Comparison of ENCODE assay signal across 14 mouse cellular contexts in genomic region chr2:151893122-151893774, GRCm38 (mm10). TPM values are rescaled to one million over a fixed set of nuclear protein-coding genes. Genes with fewer than 3 reads are reported as not detected.
DNase-seq lines count a peak whose midpoint lies in the region; ATAC-seq and TF ChIP-seq lines count a peak whose summit lies in the region.
"Had no signal": no experiment of that assay in that cellular context is flagged by ENCODE, and none has a peak within 500 bp of the region (broad histone marks: within the 10 kb centered on the region; RNA-seq: fewer than 3 reads in every experiment).

No protein-coding gene starts in this region.

- TF ChIP-seq CTCF in kidney, postnatal 0 days (IDR thresholded peaks at IDR 0.05; ENCODE audit: low read depth), result no peak

- H3K9me3 ChIP-seq in kidney, postnatal 0 days (replicated peaks; ENCODE audit: low read length), result no peaks in the 10 kb centered on the region
- H3K9me3 ChIP-seq in limb, embryonic 11.5 days (ENCODE audit: control insufficient read depth, low read length), result no peaks in the 10 kb centered on the region
- H3K9me3 ChIP-seq: liver, embryonic 13.5 days; neural tube, embryonic 12.5 days had no signal

- H3K9ac ChIP-seq in kidney, postnatal 0 days (ENCODE audit: low read depth, low read length), result no peak overlapping the region
- no peak overlapping the region for H3K9ac ChIP-seq in limb, embryonic 11.5 days (ENCODE audit: low read length)
- H3K9ac ChIP-seq: liver, embryonic 13.5 days; neural tube, embryonic 12.5 days had no signal

- ATAC-seq in kidney, postnatal 0 days (replicated peaks; ENCODE audit: low FRiP score, low read depth), result no peak
- no peak for ATAC-seq in limb, embryonic 11.5 days (ENCODE audit: insufficient number of reproducible peaks, low FRiP score, low TSS enrichment, low read depth)

- 0 out of 2 replicates have a peak, but pooled peaks cover 3% of the 10 kb centered on the region for H3K27me3 ChIP-seq in kidney, postnatal 0 days (ENCODE audit: insufficient read depth, low read length)
- no peaks in the 10 kb centered on the region for H3K27me3 ChIP-seq in limb, embryonic 11.5 days (ENCODE audit: control insufficient read depth, insufficient read depth, low read length)
- H3K27me3 ChIP-seq: liver, embryonic 13.5 days; neural tube, embryonic 12.5 days had no signal

- peak; percentile 42 for DNase-seq in embryo, embryonic 10 days (ENCODE audit: low spot score)
- no peak for DNase-seq in embryo, embryonic 9.5 days (ENCODE audit: extremely low spot score)
- DNase-seq in kidney, postnatal 0 days (ENCODE audit: low spot score), result peak; percentile 28
- DNase-seq in kidney, adult 9 months, result no peak
- DNase-seq in limb, embryonic 11.5 days (ENCODE audit: low spot score), result peak; percentile 32
- peak; percentile 32 for DNase-seq in retina, embryonic 14.5 days (ENCODE audit: low spot score)
- DNase-seq in ovary, postnatal 36 days (ENCODE audit: low spot score), result no peak
- no peak for DNase-seq in cerebellum, adult 11 months
- DNase-seq: cerebellum, adult 8-10 months; heart, postnatal 14 days; liver, embryonic 13.5 days; right cerebral cortex, adult 18-20 months had no signal

- 37% methylated on average over 15 of the region's 15 CpGs for WGBS in kidney, postnatal 0 days
- 54% methylated on average over 15 of the region's 15 CpGs for WGBS in limb, embryonic 11.5 days

- H3K4me1 ChIP-seq in kidney, postnatal 0 days (replicated peaks; ENCODE audit: insufficient read depth, low read length), result peaks cover 4% of the 10 kb centered on the region; the same call in 1 of the 2 replicates
- H3K4me1 ChIP-seq in limb, embryonic 11.5 days (ENCODE audit: control insufficient read depth, insufficient read depth, low read length), result peaks cover 12% of the 10 kb centered on the region; the same call in 1 of the 2 replicates
- H3K4me1 ChIP-seq: liver, embryonic 13.5 days had no signal

- H3K4me3 ChIP-seq in kidney, postnatal 0 days (replicated peaks; ENCODE audit: low read depth, low read length), result no peak overlapping the region
- no peak overlapping the region for H3K4me3 ChIP-seq in limb, embryonic 11.5 days (ENCODE audit: low read depth, low read length)
- H3K4me3 ChIP-seq: liver, embryonic 13.5 days; neural tube, embryonic 12.5 days had no signal

- H3K36me3 ChIP-seq in kidney, postnatal 0 days (ENCODE audit: insufficient read depth, low read length), result no peaks in the 10 kb centered on the region
- H3K36me3 ChIP-seq in limb, embryonic 11.5 days (ENCODE audit: control insufficient read depth, insufficient read depth, low read length), result no peaks in the 10 kb centered on the region
- H3K36me3 ChIP-seq: liver, embryonic 13.5 days; neural tube, embryonic 12.5 days had no signal

- no peak overlapping the region for H3K4me2 ChIP-seq in kidney, postnatal 0 days (ENCODE audit: low read length)
- no peak overlapping the region for H3K4me2 ChIP-seq in limb, embryonic 11.5 days (ENCODE audit: low read depth, severe bottlenecking)
- H3K4me2 ChIP-seq: liver, embryonic 13.5 days; neural tube, embryonic 12.5 days had no signal

- H3K27ac ChIP-seq in kidney, postnatal 0 days, result no peak overlapping the region
- no peak overlapping the region for H3K27ac ChIP-seq in limb, embryonic 11.5 days (replicated peaks; ENCODE audit: low read depth, low read length)
- H3K27ac ChIP-seq: liver, embryonic 13.5 days; macrophage; neural tube, embryonic 12.5 days had no signal

RNA-seq across cellular contexts. Expression of gene Angpt4, which starts 17.8 kb away (rescaled TPM):
- 2.2 and 2.7 TPM in 2 replicates for polyA plus RNA-seq in kidney, postnatal 0 days (2015; fragmentation: Nextera tagmentation; extraction: Ambion mirVana)
- 0.23 TPM in 1 of 2 replicates, not detected in the other for polyA plus RNA-seq in limb, embryonic 11.5 days (2014; fragmentation: Nextera tagmentation; extraction: Ambion mirVana)
- polyA plus RNA-seq: liver, embryonic 13.5 days; macrophage had no signal

RNA-seq across cellular contexts. Expression of gene Rspo4, which starts 50.5 kb away (rescaled TPM):
- polyA plus RNA-seq in kidney, postnatal 0 days (2015; fragmentation: Nextera tagmentation; extraction: Ambion mirVana), result 0.05 TPM in 1 of 2 replicates, not detected in the other
- polyA plus RNA-seq in limb, embryonic 11.5 days (2014; fragmentation: Nextera tagmentation; extraction: Ambion mirVana), result 5.2 and 5.8 TPM in 2 replicates
- polyA plus RNA-seq: liver, embryonic 13.5 days; macrophage had no signal

Comparison
In these comparisons a context has a peak if more than half of its experiments do, and no peak if none do; other contexts are left out.
1. DNase-seq: peak in embryo, embryonic 10 days (single experiment), kidney, postnatal 0 days (single experiment), limb, embryonic 11.5 days (single experiment) and retina, embryonic 14.5 days (single experiment); none in embryo, embryonic 9.5 days (single experiment), kidney, adult 9 months (single experiment), ovary, postnatal 36 days (single experiment) and cerebellum, adult 11 months (single experiment).